Mouse (Mus musculus) olfactory bulb, adult 2 months (tissue): ENCODE data around the gene Rgma. TPM values are rescaled to one million over a fixed set of nuclear protein-coding genes. Genes with fewer than 3 reads are reported as not detected.
A peak's percentile ranks its signal among the peaks of the same experiment; 100 is the strongest.

Experiments used
- H3K27ac ChIP-seq: fragments of 200-500 bp; 2 replicates; pipeline ENCODE4 v1.5.1; 2012; ENCODE audit warnings: low read depth, low read length; ENCODE audit not compliant: insufficient read depth
- H3K4me1 ChIP-seq: fragments of 200-500 bp; 2 replicates; pipeline ENCODE4 v1.6.1; 2012; ENCODE audit warnings: low read length; ENCODE audit not compliant: control insufficient read depth, insufficient read depth
- H3K4me3 ChIP-seq: fragments of 200-500 bp; 2 replicates; pipeline ENCODE4 v1.5.1; 2012; ENCODE audit warnings: mild to moderate bottlenecking, low read depth, low read length, moderate library complexity; ENCODE audit not compliant: insufficient read depth
- CTCF ChIP-seq: fragments of 200-500 bp; IDR thresholded peaks from 2 replicates; pipeline ENCODE4 v1.5.1; 2012; ENCODE audit warnings: low read depth, mild to moderate bottlenecking, low read length, moderate library complexity; ENCODE audit not compliant: insufficient read depth
- POLR2A ChIP-seq: fragments of 200-500 bp; IDR thresholded peaks from 2 replicates; pipeline ENCODE4 v1.6.1; 2012; ENCODE audit warnings: mild to moderate bottlenecking, low read depth, low read length, moderate library complexity; ENCODE audit not compliant: insufficient read depth
- WGBS: fragments of 180-500 bp; shearing (Covaris S2); methylation state at CpG from one replicate; pipeline ENCODE4 v1.1.7; 2018; 5-methylcytosine and 5-hydroxymethylcytosine counted together
- polyA plus RNA-seq: library from polyadenylated mRNA; stranded (reverse); fragments of >200 nt; gene quantifications from 2 replicates; pipeline ENCODE4 v1.2.4, GENCODE M21; 2012; ENCODE audit warnings: low replicate concordance; ENCODE audit not compliant: missing spikeins, insufficient read depth, insufficient read length

The Rgma gene
- polyA plus RNA-seq, 1 experiment = not detected

DNA sequence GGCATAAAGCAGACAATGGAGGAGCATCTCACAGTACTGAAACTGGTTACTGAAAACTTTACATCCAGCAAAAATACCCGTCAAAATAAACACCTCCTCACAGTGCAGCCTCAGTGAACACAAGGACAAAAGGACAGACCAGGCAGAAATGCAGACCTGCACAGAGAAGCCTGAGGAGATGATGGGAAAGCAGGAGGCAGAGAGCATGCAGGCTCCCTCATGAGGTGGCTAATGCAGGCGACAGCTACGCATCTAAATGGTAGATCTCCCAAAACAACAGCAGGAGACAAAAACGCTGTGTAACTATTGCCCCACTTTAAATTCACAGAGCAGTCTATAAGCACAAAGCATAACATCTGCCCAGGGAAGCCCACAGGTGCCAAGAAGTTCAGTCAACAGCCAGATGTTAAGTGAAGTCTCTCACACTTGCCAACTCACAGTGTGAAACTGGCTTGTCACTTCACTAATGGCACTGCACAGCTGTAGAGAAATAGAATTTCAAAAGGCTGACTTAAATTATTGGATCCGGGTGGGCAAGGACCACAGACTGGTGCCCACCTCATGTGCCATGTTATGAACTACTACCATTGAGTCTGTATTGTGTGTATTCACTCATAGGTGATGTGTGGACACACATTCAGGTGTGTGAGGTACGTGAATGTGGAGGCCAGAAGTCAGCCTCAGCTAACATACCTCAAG, 58.5 kb downstream of the Rgma start:
- WGBS = 52% methylated on average over 6 of the region's 6 CpGs
- H3K27ac ChIP-seq = no peak overlapping the region
- TF ChIP-seq CTCF (no peak), POLR2A (no peak)
- H3K4me1 ChIP-seq = no peaks in the 10 kb centered on the region
- H3K4me3 ChIP-seq = no peak overlapping the region

DNA sequence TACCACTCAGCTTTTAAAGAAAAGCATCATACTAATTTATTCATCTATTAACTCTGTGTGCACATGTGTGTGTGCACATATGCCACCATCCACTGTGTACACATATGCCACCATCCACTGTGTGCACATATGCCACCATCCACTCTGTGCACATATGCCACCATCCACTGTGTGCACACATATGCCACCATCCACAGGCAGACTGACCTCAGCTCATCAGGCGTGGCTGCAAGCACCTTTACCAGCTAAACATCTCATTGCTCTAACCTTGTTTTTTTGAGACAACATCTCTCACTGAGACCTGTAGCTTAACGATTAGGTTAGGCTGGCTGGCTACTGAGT, 59.0 kb downstream of the Rgma start:
- Histone ChIP-seq H3K27ac (no peak overlapping the region), H3K4me3 (no peak overlapping the region), H3K4me1 (no peaks in the 10 kb centered on the region)
- WGBS = 84% methylated on average over 2 of the region's 2 CpGs
- TF ChIP-seq CTCF (no peak), POLR2A (no peak)

DNA sequence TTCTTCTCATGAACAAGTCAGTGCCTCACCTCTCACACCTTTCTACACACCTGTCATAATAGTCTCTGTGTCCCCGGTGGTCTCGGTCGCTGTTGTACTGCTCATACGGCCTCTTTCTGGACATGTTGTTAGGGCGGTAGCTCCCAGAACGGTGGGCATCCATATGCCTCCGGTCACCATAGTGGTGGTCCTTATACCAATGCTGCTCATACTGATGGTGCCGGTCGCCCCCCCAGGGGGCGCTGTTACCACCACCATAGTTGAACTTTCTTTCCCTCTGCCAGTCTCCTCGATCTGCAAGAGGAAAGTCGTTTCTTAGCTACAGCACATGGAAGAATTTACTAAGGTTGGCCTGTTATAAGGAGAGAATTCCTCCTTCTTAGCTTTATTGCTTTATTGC, 60.4 kb downstream of the Rgma start:
- WGBS = 65% methylated on average over 12 of the region's 12 CpGs
- no peak for TF ChIP-seq POLR2A
- peak; percentile 26; the same call in 1 of the 2 replicates for TF ChIP-seq CTCF
- no peak overlapping the region for H3K27ac ChIP-seq

DNA sequence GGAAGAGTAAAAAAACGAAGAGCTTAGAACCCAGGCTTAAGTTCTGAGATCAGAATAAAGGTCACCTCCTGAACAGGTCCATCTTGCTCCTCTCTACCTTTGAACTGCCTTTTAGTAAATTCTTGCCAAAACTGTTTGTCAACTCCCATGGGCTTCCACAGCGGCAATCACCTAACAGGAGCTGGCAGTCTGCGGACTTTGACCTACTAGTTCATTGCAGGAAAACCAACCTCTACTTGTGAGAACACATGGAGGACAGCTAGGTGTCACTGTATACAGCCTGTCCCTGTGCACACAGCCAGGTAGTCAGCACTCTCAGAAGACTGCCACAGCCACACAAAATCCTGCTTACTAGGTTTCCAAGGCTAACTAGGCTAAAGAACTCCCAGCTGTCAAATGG, 66.5 kb downstream of the Rgma start:
- no peak overlapping the region for H3K27ac ChIP-seq
- WGBS = 95% methylated on average over 3 of the region's 3 CpGs
- no peaks in the 10 kb centered on the region for H3K4me1 ChIP-seq
- H3K4me3 ChIP-seq = no peak overlapping the region
- no peak for TF ChIP-seq POLR2A
- no peak for TF ChIP-seq CTCF

More for the DNA sequence above, 60.4 kb downstream of the Rgma start:
- no peak overlapping the region for H3K4me3 ChIP-seq
- no peaks in the 10 kb centered on the region for H3K4me1 ChIP-seq

DNA sequence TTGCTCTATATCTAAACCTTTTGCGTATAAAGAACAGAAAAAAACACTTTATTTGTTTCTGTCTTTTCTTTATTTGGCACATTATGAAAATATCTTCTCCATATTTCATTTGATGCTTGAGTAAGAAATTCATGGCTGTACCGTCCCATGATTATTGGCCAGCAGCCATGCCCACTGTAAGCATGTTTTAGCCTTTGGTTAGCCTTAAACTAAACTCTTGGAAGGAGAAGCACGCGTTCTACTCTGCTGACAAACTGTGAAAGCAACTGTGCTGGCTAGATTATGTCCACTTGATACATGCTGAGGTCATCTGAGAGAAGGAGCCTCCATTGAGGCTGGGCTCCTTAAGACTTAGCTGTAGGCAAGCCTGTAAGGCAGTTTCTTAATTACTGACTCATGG, 66.9 kb downstream of the Rgma start:
- H3K4me1 ChIP-seq = no peaks in the 10 kb centered on the region
- TF ChIP-seq POLR2A = no peak
- TF ChIP-seq CTCF = no peak
- no peak overlapping the region for H3K4me3 ChIP-seq
- H3K27ac ChIP-seq = no peak overlapping the region
- WGBS = 85% methylated on average over 4 of the region's 4 CpGs

DNA sequence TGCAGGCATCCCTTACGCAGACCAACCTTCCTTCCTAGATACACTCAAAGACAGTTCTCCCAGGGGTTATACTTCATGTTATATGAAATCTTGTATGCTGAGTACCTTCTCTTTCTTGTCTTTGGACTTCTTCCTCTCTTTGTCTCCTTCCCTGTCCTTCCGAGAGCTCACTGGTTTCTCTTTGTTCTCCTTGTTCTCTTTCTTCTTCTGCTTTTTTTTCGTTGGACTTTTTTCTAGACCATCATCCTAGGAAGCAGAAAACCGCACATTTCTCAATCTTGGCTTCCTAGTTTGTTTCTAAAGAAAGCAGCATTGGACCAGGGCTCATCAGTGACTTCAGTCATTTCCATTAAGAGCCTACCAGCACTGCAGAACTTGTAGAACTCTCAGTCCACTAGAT, 76.3 kb downstream of the Rgma start:
- H3K27ac ChIP-seq = no peak overlapping the region
- WGBS = 85% methylated on average over 4 of the region's 4 CpGs
- TF ChIP-seq POLR2A (no peak), CTCF (no peak)
- no peak overlapping the region for H3K4me3 ChIP-seq
- H3K4me1 ChIP-seq = peaks cover 5% of the 10 kb centered on the region; the same call in 1 of the 2 replicates

DNA sequence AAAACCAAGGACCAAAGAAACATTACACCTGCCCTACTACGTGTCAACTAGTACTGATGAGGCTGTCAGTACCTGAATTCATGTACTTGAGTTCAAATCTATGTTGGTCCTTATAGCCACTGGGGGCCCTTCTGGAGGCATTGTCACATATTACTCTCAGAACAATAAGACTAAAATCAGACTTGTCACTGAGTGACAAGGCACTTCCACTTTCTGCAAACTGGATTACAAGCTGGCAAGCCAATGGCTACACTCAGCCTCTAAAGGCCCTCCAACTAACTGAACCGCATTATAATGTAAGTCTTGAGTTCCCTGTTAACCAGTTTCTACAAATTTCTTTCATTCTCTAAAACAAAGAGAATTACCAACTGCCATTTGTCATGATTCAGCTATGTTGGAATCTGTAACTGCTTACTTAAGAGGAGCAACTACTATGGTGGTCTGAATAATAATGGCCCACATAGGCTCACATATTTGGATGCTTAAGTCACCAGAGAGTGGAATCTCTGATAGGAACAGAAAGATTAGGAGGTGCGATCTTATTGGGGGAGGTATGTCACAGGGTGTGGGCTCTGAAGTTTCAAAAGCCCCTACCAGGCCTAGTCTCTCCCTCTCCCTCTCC, 77.0 kb downstream of the Rgma start:
- 79% methylated on average over 3 of the region's 3 CpGs for WGBS
- peaks cover 5% of the 10 kb centered on the region; the same call in 1 of the 2 replicates for H3K4me1 ChIP-seq
- H3K4me3 ChIP-seq = no peak overlapping the region
- H3K27ac ChIP-seq = no peak overlapping the region
- TF ChIP-seq CTCF (no peak), POLR2A (no peak)

DNA sequence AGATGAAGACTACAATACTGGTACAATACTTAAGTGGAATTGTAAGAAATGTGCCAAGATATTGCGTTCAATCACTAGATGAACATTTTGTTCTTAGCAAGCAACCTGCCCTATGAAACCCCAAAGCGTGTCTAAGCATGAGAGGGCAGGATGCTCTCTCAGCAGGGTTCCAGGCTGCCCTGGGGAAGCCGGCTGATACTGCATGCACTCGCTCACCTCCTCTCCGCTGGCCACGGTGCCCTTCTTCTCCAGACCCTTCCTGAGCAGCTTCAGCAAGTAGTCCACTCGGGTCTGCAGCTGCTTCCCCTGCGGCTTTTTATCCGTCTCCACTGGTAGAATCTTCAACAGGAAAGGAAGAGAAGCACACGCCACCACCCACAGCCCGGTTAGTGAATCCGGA, 78.8 kb downstream of the Rgma start:
- no peak overlapping the region for H3K27ac ChIP-seq
- 71% methylated on average over 12 of the region's 12 CpGs for WGBS
- peaks cover 5% of the 10 kb centered on the region; the same call in 1 of the 2 replicates for H3K4me1 ChIP-seq
- H3K4me3 ChIP-seq = no peak overlapping the region
- no peak for TF ChIP-seq POLR2A
- TF ChIP-seq CTCF = no peak

DNA sequence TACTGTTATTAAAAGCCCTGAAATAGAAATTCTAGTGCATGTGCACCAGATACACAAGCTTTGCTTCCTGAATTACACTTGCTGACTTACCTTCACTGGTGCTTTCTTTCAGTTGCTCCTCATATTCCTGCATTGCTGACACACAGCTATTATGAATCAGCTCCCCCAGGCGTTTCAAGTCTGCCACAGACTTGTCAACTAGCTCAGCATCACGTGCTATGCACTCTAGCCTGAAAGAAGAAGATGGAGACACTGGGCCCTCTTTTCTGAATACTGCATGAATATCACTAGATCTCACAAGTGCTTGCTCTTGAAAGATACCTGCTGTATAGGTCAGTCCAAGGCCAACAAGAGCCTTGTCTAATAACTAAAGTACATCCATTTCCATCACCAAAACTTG, 88.2 kb downstream of the Rgma start:
- WGBS = 72% methylated on average over 2 of the region's 2 CpGs
- TF ChIP-seq POLR2A (no peak), CTCF (no peak)
- Histone ChIP-seq H3K27ac (no peak overlapping the region), H3K4me3 (no peak overlapping the region), H3K4me1 (no peaks in the 10 kb centered on the region)
